Mouse (Mus musculus) lung, adult 2 months (tissue): ENCODE measurements around the gene Exoc1.

Experiments used
- CTCF ChIP-seq: fragments of 200-500 bp; IDR thresholded peaks from 2 replicates; pipeline ENCODE4 v1.5.1; 2011; ENCODE audit warnings: mild to moderate bottlenecking, low read length, control low read depth; ENCODE audit not compliant: insufficient read depth
- POLR2A ChIP-seq: fragments of 200-500 bp; IDR thresholded peaks from 2 replicates; pipeline ENCODE4 v1.6.1; 2011; ENCODE audit warnings: low read depth, mild to moderate bottlenecking, control low read depth, low read length, borderline replicate concordance; ENCODE audit errors: extremely low read depth

- no peak for TF ChIP-seq POLR2A
- TF ChIP-seq CTCF: no peak
Observed at GRCm38 (mm10) chr5:76618750-76619149, 89.6 kb downstream of the Exoc1 start.
